Mouse (Mus musculus) olfactory bulb, adult 2 months (tissue): ENCODE data around the gene Unk.
A peak's percentile ranks its signal among the peaks of the same experiment; 100 is the strongest.

Experiments
- CTCF ChIP-seq: fragments of 200-500 bp; IDR thresholded peaks from 2 replicates; pipeline ENCODE4 v1.5.1; 2012; ENCODE audit warnings: low read depth, mild to moderate bottlenecking, low read length, moderate library complexity; ENCODE audit not compliant: insufficient read depth
- POLR2A ChIP-seq: fragments of 200-500 bp; IDR thresholded peaks from 2 replicates; pipeline ENCODE4 v1.6.1; 2012; ENCODE audit warnings: mild to moderate bottlenecking, low read depth, low read length, moderate library complexity; ENCODE audit not compliant: insufficient read depth

- TF ChIP-seq CTCF (peak; percentile 44), POLR2A (no peak)
Measured at GRCm38 (mm10) chr11:115999538-116000143, 30.5 kb upstream of the Unk start.
